Mouse (Mus musculus) 416B (cell line): ENCODE measurements around the gene Esrrg.

ENCODE experiments used
- DNase-seq: peaks from one replicate; pipeline ENCODE4 v3.0.0; 2011; ENCODE audit warnings: low read depth

Gene Esrrg

DNA sequence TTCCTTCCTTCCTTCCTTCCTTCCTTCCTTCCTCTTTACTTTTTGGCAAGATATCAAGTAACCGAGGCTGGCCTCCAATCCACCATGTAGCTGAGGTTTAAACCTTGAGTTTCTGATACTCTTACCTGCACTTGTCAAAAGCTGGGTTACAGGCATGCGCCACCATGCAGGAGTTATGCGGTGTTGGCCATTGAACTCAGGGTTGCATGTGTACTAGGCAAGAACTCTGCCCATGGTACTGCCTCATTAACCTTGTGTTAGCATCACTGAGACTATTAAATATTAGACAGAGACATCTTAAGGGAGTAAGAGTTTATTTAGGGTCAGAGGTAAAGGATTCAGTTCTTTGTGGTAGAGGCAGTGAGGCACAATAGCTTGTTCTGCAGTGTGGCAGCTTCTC is 161.6 kb downstream of the Esrrg start:
- no peak for DNase-seq

DNA sequence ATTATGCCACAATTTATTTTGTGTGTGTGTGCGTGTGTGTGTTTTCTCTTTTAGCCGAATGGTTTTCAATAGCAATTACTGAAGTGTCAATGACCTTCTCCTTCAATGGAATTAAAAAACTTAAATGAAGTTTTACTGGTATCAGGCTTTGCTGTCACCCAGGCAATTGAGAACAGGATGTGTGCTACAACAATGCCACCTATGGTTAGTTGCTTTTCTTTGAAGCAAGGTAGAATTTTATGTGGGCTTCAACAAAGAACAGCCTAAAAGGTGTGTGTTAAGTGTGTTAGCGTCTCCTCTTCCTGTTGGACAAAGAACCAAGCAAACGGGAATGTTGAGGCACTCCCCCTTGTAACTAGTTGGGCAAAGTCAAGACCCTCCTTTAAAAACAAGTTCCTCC is 162.5 kb downstream of the Esrrg start:
- no peak for DNase-seq

DNA sequence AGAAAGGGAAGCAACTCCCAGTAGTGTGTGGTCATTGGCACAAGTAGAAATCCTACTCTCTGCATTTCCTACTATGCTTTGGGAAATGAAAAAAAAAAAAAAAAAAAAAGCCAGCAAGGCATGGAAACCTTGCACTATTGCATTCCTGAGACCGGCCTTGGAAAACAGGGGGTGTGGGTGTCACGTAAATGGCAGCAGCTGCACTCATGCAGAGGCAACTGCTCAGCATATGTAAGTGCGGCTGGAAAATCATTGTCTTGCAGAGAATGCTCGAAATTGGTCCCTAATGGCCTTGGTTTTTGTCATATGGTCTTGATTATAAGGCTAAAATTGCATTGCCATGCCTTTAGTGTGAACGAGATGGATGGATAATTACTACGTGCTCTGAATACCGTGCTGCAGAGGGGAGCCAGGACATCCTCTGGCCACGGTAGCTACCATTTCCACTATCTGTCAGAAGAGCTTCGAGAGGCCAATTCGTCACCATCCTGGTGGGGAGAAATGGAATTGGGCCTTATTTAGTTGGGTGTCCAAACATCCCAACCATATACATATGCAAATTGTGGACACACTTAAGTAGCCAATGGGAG is 171.1 kb downstream of the Esrrg start:
- no peak for DNase-seq

DNA sequence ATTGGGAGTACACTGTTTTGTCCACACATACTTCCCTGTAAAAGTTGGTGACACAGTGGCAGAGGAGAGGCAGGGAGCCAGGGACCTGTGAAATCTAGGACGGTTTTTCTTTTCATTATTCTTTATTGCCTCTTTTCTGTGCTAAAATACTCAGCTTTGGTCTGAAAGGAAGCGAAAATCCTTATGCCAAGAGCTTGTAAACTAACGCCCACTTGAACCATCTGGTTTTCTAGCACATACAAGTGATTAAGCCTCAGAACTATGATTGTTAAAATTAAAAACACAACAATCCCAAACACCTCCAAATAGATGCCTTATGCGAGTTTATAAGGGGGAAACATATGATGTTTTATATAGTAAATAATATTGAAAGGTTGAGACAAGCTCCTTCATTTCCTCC is 176.6 kb downstream of the Esrrg start:
- no peak for DNase-seq

- DNase-seq: no peak
These were observed 178.7 kb downstream of the Esrrg start for GRCm38 (mm10) chr1:187787055-187788016.

DNA sequence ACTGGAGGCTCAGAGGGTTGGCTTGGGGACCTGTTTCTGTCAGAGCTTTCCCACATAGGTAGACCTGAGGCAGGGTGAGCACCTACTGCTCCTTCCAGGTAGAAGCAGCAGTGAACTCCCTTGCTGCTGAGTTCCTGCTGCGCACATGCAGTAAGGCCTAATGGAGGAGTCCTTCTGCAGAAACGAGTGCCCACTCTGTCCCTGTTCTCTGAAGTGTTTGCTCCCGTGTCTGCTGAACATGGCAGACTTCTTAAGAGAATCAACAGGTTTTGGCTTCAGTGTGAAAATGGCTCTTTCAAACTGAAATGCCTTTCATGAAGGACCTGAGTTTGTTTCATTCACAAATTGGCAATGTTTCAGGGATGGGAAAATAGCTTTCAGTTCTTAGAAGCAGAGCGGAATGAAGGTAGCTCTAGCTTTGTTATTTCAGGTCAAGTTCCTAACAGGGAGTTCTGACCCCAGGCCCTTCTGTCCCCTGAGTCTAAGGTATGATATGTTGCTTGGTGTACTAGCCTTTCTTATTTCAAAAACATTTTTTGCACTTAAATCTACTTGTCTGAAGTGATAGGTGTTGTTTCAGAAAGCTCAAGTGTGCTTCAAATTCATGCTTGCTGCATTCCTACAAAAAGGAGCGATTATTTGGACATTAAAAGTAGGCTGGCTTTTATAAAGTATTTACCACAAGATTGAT is 185.8 kb downstream of the Esrrg start:
- no peak for DNase-seq

- DNase-seq: no peak
These were observed 187.0 kb downstream of the Esrrg start for GRCm38 (mm10) chr1:187795551-187795950.

- no peak for DNase-seq
These were observed 190.7 kb downstream of the Esrrg start for GRCm38 (mm10) chr1:187799300-187799699.

DNA sequence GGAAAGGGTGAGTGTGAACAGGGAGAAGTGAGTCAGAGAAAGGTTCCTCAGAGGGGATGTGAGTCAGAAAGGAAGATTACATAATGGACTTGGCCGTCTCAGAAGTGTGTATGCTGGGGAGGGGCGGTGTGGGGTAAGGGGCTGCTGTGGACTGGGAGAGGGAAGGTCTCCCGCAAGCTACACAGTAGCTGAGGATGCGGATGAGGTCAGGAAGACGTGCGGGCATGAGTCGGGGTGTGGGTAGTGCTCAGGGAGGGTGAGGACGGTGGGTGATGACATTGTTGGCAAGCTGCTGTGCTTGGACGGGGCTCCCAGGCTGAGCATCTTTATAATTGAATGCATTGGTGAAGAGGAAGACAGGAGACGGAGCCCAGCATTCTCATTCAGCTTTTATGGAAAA is 192.2 kb downstream of the Esrrg start:
- DNase-seq: peak; percentile 20

- no peak for DNase-seq
These were observed 195.0 kb downstream of the Esrrg start for GRCm38 (mm10) chr1:187803566-187803965.

DNA sequence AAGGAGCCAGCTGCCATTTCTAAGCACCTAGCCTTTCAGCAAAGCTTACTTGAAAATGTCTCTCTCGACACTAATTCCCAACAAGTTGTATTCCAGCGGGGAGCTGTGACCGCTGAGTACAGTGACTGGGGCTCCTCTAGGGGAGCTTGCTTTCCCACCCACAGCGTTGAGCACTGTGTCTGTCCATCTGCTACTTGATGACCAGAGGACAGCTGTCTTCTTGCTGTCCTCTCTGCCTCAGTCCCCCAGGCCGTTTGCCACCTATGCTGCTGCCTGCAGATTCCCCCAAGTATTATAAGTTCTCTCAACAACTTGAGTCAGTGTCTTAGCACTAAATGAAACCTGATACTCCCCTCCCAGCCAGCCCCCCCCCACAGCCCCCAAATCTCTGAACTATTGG is 195.4 kb downstream of the Esrrg start:
- no peak for DNase-seq

GRCm38 (mm10) chr1:187805001-187805400 is 196.4 kb downstream of the Esrrg start:
- no peak for DNase-seq

- DNase-seq: no peak
These were observed 199.1 kb downstream of the Esrrg start for GRCm38 (mm10) chr1:187807477-187808390.

GRCm38 (mm10) chr1:187808391-187808922 is 199.9 kb downstream of the Esrrg start:
- no peak for DNase-seq

GRCm38 (mm10) chr1:187809546-187809945 is 201.0 kb downstream of the Esrrg start:
- DNase-seq: no peak

- no peak for DNase-seq
These were observed 210.8 kb downstream of the Esrrg start for GRCm38 (mm10) chr1:187819406-187819805.

- DNase-seq: no peak
These were observed 212.8 kb downstream of the Esrrg start for GRCm38 (mm10) chr1:187821368-187821811.

- no peak for DNase-seq
These were observed 214.8 kb downstream of the Esrrg start for GRCm38 (mm10) chr1:187823351-187823750.

DNA sequence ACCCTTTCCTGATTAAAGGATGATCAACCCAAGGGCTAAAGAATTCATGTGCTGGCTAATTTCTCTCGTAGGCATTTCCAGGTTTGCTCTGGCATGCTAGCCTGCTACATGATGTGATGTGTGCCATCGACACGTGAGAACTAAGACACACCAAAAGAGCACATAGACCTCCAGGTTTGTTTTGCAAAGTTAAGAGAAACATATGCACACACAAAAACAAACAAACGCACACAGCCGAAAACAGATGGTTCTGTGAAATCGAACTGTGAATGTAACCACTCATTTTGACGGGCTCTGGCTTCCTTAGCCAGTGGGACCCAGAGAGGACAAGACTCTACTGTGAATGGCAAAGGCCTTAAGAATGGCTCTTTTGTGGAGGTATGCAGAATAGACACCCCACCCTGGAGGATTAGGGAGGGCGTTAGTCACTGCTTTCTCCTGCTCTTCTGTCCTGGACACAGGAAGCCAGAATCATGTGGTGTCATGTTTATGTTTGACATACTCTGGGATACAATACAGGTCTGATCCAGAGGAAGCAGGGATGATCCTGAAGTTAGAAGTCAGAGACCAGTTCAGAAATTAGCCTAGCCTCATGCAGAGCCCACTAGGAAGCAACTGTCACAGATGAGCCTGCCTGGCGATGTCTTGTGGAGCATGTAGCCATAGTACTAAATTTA is 217.0 kb downstream of the Esrrg start:
- no peak for DNase-seq

- DNase-seq: no peak
These were observed 217.5 kb downstream of the Esrrg start for GRCm38 (mm10) chr1:187826140-187826539.

DNA sequence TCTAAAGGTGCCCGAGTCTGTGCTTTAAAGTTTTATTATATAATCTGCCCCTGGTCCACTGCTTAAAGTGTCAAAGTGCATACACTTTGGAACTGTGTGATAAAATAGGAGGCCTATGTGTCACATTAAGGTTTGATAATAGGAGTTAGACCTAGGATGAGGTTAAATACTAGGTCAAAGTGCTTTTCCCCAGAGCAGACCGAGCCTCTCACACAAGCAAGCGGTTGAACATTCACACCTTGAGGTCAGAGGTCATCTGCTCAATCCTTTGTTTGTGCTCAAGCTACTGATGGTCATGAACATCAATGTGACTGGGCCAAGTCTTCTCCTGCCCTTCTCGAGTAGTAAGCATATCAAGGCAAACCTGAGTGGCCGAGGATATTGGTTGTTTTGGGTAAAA is 218.3 kb downstream of the Esrrg start:
- no peak for DNase-seq
